Mouse (Mus musculus) C2C12 (cell line): ENCODE measurements around the gene Il23a.

Experiments used
- CEBPB ChIP-seq: IDR thresholded peaks from one replicate; pipeline ENCODE4 v1.6.1; 2011; ENCODE audit warnings: low read depth, mild to moderate bottlenecking, control low read depth, moderate library complexity
- CTCF ChIP-seq: IDR thresholded peaks from one replicate; pipeline ENCODE4 v1.5.1; 2011; ENCODE audit not compliant: control insufficient read depth, insufficient read depth, insufficient read length
- FOSL1 ChIP-seq: IDR thresholded peaks from one replicate; pipeline ENCODE4 v1.8.0; 2011; ENCODE audit warnings: mild to moderate bottlenecking, low read length; ENCODE audit not compliant: poor library complexity, insufficient read depth, severe bottlenecking
- MAX ChIP-seq: IDR thresholded peaks from one replicate; pipeline ENCODE4 v1.6.1; 2011; ENCODE audit warnings: mild to moderate bottlenecking, control low read depth
- MYOG ChIP-seq: IDR thresholded peaks from one replicate; pipeline ENCODE4 v1.6.1; 2011; ENCODE audit not compliant: control insufficient read depth, insufficient read length; ENCODE audit errors: extremely low read depth
- USF1 ChIP-seq: IDR thresholded peaks from one replicate; pipeline ENCODE4 v1.6.1; 2011; ENCODE audit warnings: low read depth, mild to moderate bottlenecking, control low read depth, moderate library complexity

- TF ChIP-seq MAX, result no peak
- TF ChIP-seq USF1, result no peak
- TF ChIP-seq CTCF, result no peak
- no peak for TF ChIP-seq MYOG
- TF ChIP-seq CEBPB, result no peak
- TF ChIP-seq FOSL1, result no peak
Observed at GRCm38 (mm10) chr10:128336195-128336594, 37.6 kb upstream of the Il23a start.
